Mouse (Mus musculus) olfactory bulb, adult 2 months (tissue): ENCODE data around the gene Mrps35.

Experiments used
- CTCF ChIP-seq: fragments of 200-500 bp; IDR thresholded peaks from 2 replicates; pipeline ENCODE4 v1.5.1; 2012; ENCODE audit warnings: low read depth, mild to moderate bottlenecking, low read length, moderate library complexity; ENCODE audit not compliant: insufficient read depth
- POLR2A ChIP-seq: fragments of 200-500 bp; IDR thresholded peaks from 2 replicates; pipeline ENCODE4 v1.6.1; 2012; ENCODE audit warnings: mild to moderate bottlenecking, low read depth, low read length, moderate library complexity; ENCODE audit not compliant: insufficient read depth

DNA sequence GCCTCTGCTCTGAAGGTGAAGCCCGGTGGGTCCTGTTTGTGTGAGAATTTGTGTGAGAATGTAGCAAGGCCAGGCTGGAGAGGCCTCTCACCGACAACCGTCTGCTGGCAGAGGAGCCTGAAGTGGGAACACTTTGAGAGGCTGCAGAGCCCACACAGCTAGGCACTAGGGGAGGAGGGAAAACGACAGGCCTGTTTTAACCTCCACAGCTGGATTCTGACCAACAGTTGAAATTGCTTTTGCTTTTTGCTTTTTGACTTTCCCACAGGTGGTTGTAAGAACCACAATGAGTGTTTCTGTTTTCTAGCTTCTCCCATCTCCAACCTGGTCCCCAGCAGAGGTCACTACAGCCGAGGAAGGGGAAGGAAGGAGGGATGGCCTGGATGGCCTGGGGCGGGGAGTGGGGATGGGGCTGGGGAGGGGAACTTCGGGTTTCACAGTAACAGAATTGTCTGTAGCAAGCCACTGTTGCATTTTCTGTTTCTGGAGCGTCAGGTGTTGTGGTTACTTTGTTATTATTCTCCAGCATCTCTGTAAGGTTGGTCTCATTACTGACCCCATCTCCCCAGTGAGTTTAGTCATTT is 54.9 kb downstream of the Mrps35 start:
- TF ChIP-seq CTCF: no peak
- TF ChIP-seq POLR2A: no peak
